Mouse (Mus musculus): ENCODE results near the gene Fam213a.

- TF ChIP-seq CTCF (IDR thresholded peaks at IDR 0.05; ENCODE audit: extremely low read depth, insufficient read depth, insufficient read length, insufficient replicate concordance) (no peak), POLR2A (IDR thresholded peaks at IDR 0.05; ENCODE audit: low read depth, low read length) (no peak)
Measured at GRCm38 (mm10) chr14:40987184-40987583, 26.4 kb downstream of the Fam213a start.
